Mouse (Mus musculus) urinary bladder, postnatal 4 days (tissue): Measurements from ENCODE around the gene Lhx4.

Experiments
- DNase-seq, 2 experiments: peaks; one replicate each; pipeline ENCODE4 v3.0.0; 2021 to 2022; ENCODE audit warnings: low spot score in 2 of 2

Lhx4 gene

GRCm38 (mm10) chr1:155742411-155743363 lies 8.8 kb downstream of the Lhx4 start:
- peak in 1 of 2 experiments; percentile 31 for DNase-seq

DNA sequence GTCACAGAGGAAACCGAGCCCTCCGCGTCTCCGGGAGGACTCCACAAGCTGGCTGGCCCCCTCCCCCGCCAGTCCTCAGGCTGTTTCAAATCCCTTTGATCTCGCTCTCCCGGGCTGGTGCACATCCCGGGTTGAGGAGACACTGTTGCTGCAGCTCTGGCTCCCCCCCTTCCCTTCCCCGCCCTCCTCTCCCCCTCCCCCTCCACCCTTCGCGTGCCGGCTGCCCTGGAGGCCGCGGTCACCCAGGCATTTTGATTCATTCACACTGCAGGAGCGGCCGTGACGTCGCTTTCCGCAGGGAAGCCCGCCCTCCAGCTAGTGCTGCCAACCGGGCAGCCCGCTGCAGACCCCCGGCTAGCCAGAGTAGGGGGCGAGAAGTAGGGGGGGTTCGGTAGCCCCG lies 9.5 kb downstream of the Lhx4 start:
- DNase-seq: no peak

- DNase-seq: no peak
Observed at GRCm38 (mm10) chr1:155741378-155741945, 10.0 kb downstream of the Lhx4 start.

- no peak for DNase-seq
Observed at GRCm38 (mm10) chr1:155740622-155741377, 10.7 kb downstream of the Lhx4 start.

DNA sequence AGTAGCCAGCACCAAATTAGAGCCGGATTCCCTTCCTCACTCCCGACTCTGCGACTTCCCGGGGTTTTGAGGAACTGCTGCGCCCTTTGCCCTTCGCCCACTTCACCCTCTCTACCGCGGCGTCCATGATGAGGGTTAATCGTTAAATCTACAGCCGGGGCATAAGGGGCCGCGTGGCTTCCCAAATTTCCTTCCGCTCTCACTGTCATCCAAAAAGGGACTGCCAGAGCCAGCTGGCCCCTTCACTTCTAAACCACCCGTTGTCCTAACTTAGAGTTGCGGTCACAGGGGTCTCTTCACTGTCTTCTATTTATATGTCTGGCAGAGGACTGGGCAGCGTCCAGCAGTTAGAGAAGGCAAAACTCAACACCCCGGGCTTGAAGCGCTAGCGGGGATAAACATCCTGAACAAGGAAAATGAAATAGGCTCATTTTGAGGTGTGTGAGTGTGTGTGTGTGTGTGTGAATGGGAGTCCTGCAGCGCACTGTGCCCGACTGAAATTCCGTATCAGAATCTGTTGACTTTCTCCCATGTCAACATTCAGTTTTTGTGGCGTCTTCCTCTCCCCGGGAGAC lies 13.6 kb downstream of the Lhx4 start:
- DNase-seq: no peak

DNA sequence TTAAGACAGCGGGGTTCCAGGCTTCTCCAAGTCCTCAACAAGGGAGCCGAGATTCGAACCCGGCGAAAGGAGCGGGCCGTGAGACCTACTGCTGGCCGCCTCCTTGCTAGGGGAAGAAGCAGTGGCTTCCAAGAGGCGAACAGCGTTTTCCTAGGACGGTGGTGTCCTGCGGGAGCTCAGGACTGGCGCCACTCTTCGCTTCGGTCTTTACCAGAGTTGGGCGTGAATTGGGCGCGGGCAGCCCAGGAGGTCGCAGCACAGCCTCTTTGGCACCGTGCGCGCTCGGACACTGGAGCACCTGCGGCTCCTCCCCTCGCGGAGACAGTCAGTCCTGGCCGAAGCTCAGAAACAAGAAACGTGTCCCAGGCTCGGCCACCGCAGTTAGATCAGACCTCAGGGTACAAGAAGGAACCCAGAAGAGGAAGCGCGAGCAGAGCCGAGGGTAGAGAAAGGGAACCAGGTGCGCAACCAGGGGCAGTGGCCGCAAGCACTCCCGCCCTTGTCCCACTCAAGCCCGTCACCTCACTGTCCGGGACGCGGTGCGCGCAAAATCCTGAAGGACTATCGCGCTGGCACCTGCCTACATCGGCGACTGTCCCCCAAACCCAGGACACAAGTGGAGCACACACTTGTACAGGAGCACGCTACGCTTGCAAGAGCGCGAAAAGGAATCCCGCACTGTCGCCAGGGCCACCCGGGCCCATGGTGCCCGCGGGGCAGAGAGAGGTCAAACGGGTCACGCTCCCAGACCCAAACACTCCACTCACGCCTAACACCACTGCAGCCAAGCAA lies 14.3 kb downstream of the Lhx4 start:
- no peak for DNase-seq

- no peak for DNase-seq
Observed at GRCm38 (mm10) chr1:155736096-155736825, 15.2 kb downstream of the Lhx4 start.

- no peak for DNase-seq
Observed at GRCm38 (mm10) chr1:155731156-155731555, 20.3 kb downstream of the Lhx4 start.

GRCm38 (mm10) chr1:155729113-155729795 lies 22.2 kb downstream of the Lhx4 start:
- no peak for DNase-seq

GRCm38 (mm10) chr1:155727830-155728229 lies 23.7 kb downstream of the Lhx4 start:
- DNase-seq: no peak

DNA sequence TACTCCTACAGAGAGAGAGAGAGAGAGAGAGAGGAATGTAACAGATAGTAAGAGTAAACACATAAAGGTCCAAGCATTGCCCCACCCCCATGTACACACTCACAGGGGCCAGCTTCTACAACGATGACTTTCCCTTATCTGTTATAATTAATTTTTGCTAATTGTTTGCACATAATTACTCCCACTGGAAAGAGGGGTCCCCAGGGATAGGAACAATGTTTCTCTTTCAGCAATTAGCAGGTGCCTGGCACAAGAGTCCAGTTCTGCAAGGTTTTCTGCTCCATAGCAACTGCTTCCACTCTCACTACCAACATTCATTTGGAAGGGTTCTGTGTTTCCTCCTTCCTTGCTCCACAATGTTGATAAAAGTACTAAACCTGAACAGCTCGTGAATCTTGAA lies 25.6 kb downstream of the Lhx4 start:
- DNase-seq: no peak

GRCm38 (mm10) chr1:155724301-155724700 lies 27.2 kb downstream of the Lhx4 start:
- no peak for DNase-seq

DNA sequence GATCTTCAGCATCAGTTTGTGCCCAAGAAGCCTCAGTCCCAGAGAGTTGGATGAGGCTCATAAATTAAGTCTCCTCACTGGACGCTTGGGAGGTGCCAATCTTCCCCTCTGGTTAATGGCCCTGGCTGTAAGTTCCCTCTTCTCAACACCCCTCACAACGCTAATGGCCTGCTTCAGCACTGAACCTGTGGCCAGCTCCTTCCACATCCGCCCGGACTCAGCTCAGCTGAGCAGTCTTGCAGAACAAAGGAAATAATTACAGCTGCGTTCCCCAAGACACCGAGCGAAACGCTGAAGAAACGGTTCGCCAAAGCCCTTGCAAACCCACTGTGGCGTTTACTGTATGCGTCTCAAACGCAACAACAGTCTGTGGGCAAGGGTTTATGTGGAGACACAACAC lies 29.3 kb downstream of the Lhx4 start:
- no peak for DNase-seq

DNA sequence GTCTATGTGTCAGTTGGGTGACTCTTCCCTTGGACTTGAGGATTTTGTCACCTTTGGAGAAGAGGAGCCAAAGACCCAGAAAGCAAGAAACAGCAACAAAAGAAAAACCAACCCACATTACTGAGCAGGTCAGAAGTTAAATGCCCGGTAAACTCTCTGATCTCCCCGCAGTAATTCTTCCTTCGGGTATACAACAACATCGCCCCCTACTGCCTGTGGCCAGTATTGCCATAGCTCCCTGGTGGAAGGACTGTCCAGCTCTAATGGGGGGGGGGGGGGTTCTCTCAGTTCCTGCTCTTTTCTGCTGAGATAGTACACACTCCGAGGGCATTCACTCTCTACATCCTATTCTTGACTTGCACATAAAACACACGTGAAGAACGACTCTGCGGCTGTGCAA lies 30.0 kb downstream of the Lhx4 start:
- DNase-seq: no peak

- DNase-seq: no peak
Observed at GRCm38 (mm10) chr1:155720006-155720405, 31.5 kb downstream of the Lhx4 start.

- no peak for DNase-seq
Observed at GRCm38 (mm10) chr1:155718851-155719250, 32.6 kb downstream of the Lhx4 start.

DNA sequence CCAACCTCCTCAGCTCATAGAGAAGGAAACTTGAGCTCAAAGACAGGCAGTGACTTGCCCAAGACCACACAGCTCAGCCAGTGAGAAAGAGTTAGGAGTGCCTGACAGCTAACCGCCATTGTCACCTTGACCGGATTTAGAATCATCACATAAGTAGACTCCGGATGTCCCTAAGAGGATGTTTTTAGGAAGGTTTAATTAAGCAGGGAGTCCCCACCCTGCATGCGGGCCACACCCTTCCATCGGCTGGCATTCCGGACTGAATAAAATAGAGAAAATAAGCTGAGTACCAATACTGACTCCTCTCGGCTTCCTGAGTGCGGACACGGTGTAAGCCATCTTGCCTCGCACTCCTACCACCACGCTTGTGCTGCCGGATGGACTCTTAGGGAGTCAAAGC lies 34.2 kb downstream of the Lhx4 start:
- DNase-seq: no peak

DNA sequence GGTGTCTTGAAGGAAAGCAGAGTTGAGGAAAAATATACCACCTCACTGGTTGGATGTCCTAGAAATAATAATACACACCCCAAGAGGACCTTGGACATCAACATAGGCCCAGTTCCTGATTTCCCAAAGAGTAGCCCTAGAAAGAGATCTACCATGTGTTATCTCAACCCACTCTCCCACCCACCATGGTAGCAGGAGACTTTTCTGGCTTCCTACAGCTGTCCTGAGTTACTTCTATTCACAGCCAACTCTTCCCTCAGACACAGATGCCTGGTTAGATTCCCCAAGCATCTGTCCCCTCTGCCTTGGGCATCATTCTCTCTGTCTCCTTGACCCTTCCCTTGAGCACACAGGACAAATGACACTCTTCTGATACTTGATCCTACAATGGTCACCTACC lies 36.1 kb downstream of the Lhx4 start:
- no peak for DNase-seq

GRCm38 (mm10) chr1:155713306-155713705 lies 38.2 kb downstream of the Lhx4 start:
- DNase-seq: no peak

- no peak for DNase-seq
Observed at GRCm38 (mm10) chr1:155704182-155704581, 47.3 kb downstream of the Lhx4 start.
